Mouse (Mus musculus) CH12.LX (cell line): Measurements from ENCODE around the gene Kcnh5. TPM values are rescaled to one million over a fixed set of nuclear protein-coding genes. Genes with fewer than 3 reads are reported as not detected.

Experiments used
- DNase-seq: peaks from one replicate; pipeline ENCODE4 v3.0.0-alpha.2; 2013; ENCODE audit errors: extremely low read depth
- H3K27ac ChIP-seq: 2 replicates; pipeline ENCODE4 v1.5.1; 2012; ENCODE audit warnings: low read depth, mild to moderate bottlenecking, control low read depth, moderate library complexity; ENCODE audit not compliant: insufficient read depth
- H3K27me3 ChIP-seq: replicated peaks from 2 replicates; pipeline ENCODE3; 2012; ENCODE audit warnings: inconsistent platforms
- H3K36me3 ChIP-seq, 2 experiments: replicated peaks in 1 of 2; 2 replicates each; pipeline versions ENCODE3 to v1.6.1; 2012; ENCODE audit warnings: inconsistent platforms in 1 of 2, low read length in 1 of 2, mild to moderate bottlenecking in 1 of 2, mixed read lengths in 1 of 2, moderate library complexity in 1 of 2; ENCODE audit not compliant: control insufficient read depth in 1 of 2, insufficient read depth in 1 of 2
- H3K4me1 ChIP-seq, 2 experiments: 2 replicates each; pipeline ENCODE4 v1.6.1; 2012; ENCODE audit warnings: inconsistent platforms in 1 of 2, moderate library complexity in 1 of 2; ENCODE audit not compliant: insufficient read depth in 2 of 2, control insufficient read depth in 1 of 2
- H3K4me2 ChIP-seq: 2 replicates; pipeline ENCODE4 v1.6.1; 2012; ENCODE audit warnings: low read depth, mild to moderate bottlenecking, control low read depth; ENCODE audit not compliant: poor library complexity, insufficient read depth, severe bottlenecking
- H3K4me3 ChIP-seq, 3 experiments: fragments of 150-350 bp in 1 of 3; sonication (generic) in 1 of 3; replicated peaks in 1 of 3; 2 replicates each; pipeline versions ENCODE3 to v1.5.1; 2011 to 2012; ENCODE audit warnings: low read depth in 2 of 3, low read length in 2 of 3, mild to moderate bottlenecking in 2 of 3, moderate library complexity in 2 of 3, control low read depth in 1 of 3, improper control_type of control experiment in 1 of 3, inconsistent platforms in 1 of 3, mixed read lengths in 1 of 3; ENCODE audit not compliant: poor library complexity in 1 of 3
- H3K79me2 ChIP-seq: replicated peaks from 2 replicates; pipeline ENCODE4 v1.6.1; 2012; ENCODE audit warnings: mild to moderate bottlenecking, moderate library complexity; ENCODE audit not compliant: control insufficient read depth, poor library complexity, insufficient read depth, severe bottlenecking; ENCODE audit errors: extremely low read depth
- H3K9ac ChIP-seq: 2 replicates; pipeline ENCODE4 v1.6.1; 2012; ENCODE audit warnings: low read depth, mild to moderate bottlenecking, control low read depth, moderate library complexity; ENCODE audit not compliant: insufficient read depth
- H3K9me3 ChIP-seq: replicated peaks from 2 replicates; pipeline ENCODE3; 2012; ENCODE audit warnings: low read length, inconsistent platforms, mixed read lengths
- BHLHE40 ChIP-seq: IDR thresholded peaks from 2 replicates; pipeline ENCODE4 v1.6.1; 2011; ENCODE audit warnings: mild to moderate bottlenecking, low read depth, low read length, improper control_type of control experiment
- CHD1 ChIP-seq: IDR thresholded peaks from 2 replicates; pipeline ENCODE4 v1.6.1; 2012; ENCODE audit warnings: low read depth, low read length, improper control_type of control experiment, inconsistent platforms
- CTCF ChIP-seq, 2 experiments: IDR thresholded peaks in 1 of 2; conservative IDR thresholded peaks in 1 of 2; 2 replicates each; pipeline ENCODE4 v1.5.1; 2011 to 2012; ENCODE audit warnings: low read depth in 2 of 2, low read length in 2 of 2, improper control_type of control experiment in 1 of 2, inconsistent platforms in 1 of 2, mild to moderate bottlenecking in 1 of 2, moderate library complexity in 1 of 2
- EP300 ChIP-seq: IDR thresholded peaks from 2 replicates; pipeline ENCODE4 v1.6.1; 2011; ENCODE audit warnings: low read length, improper control_type of control experiment
- ETS1 ChIP-seq: conservative IDR thresholded peaks from 2 replicates; pipeline ENCODE4 v1.6.1; 2012; ENCODE audit warnings: low read depth, mild to moderate bottlenecking, inconsistent platforms, low read length, improper control_type of control experiment, moderate library complexity
- GABPA ChIP-seq: IDR thresholded peaks from 2 replicates; pipeline ENCODE4 v1.6.1; 2012; ENCODE audit warnings: low read depth, low read length, improper control_type of control experiment, inconsistent platforms; ENCODE audit not compliant: insufficient replicate concordance
- IRF4 ChIP-seq: IDR thresholded peaks from 2 replicates; pipeline ENCODE4 v1.6.1; 2014; ENCODE audit warnings: low read depth, mild to moderate bottlenecking, inconsistent platforms, low read length, improper control_type of control experiment
- JUND ChIP-seq: conservative IDR thresholded peaks from 2 replicates; pipeline ENCODE4 v1.6.1; 2011; ENCODE audit warnings: low read depth, low read length, improper control_type of control experiment
- KAT2A ChIP-seq: IDR thresholded peaks from 2 replicates; pipeline ENCODE4 v1.6.1; 2012; ENCODE audit warnings: low read length, improper control_type of control experiment, inconsistent platforms; ENCODE audit not compliant: insufficient replicate concordance
- MAFK ChIP-seq: IDR thresholded peaks from 2 replicates; pipeline ENCODE4 v1.6.1; 2011; ENCODE audit warnings: low read length, improper control_type of control experiment; ENCODE audit not compliant: insufficient replicate concordance
- MAX ChIP-seq: IDR thresholded peaks from 2 replicates; pipeline ENCODE4 v1.6.1; 2011; ENCODE audit warnings: low read length, improper control_type of control experiment
- MXI1 ChIP-seq: IDR thresholded peaks from 2 replicates; pipeline ENCODE4 v1.6.1; 2011; ENCODE audit warnings: mild to moderate bottlenecking, low read depth, low read length, improper control_type of control experiment
- NELFE ChIP-seq: IDR thresholded peaks from 2 replicates; pipeline ENCODE4 v1.6.1; 2011; ENCODE audit warnings: low read depth, low read length, improper control_type of control experiment
- POLR2A ChIP-seq: IDR thresholded peaks from 2 replicates; pipeline ENCODE4 v1.6.1; 2011; ENCODE audit warnings: low read depth, mild to moderate bottlenecking, improper control_type of control experiment, low read length
- POLR2AphosphoS2 ChIP-seq: IDR thresholded peaks from 2 replicates; pipeline ENCODE4 v1.6.1; 2011; ENCODE audit warnings: low read depth, low read length, improper control_type of control experiment
- RAD21 ChIP-seq: IDR thresholded peaks from 2 replicates; pipeline ENCODE4 v1.6.1; 2011; ENCODE audit warnings: low read depth, mild to moderate bottlenecking, low read length, improper control_type of control experiment, moderate library complexity
- TCF12 ChIP-seq: IDR thresholded peaks from 2 replicates; pipeline ENCODE4 v1.6.1; 2014; ENCODE audit warnings: low read depth, mild to moderate bottlenecking, inconsistent platforms, low read length, improper control_type of control experiment
- UBTF ChIP-seq: IDR thresholded peaks from 2 replicates; pipeline ENCODE4 v1.6.1; 2012; ENCODE audit warnings: low read depth, mild to moderate bottlenecking, inconsistent platforms, low read length, improper control_type of control experiment, moderate library complexity
- USF1 ChIP-seq: IDR thresholded peaks from 2 replicates; pipeline ENCODE4 v1.6.1; 2014; ENCODE audit warnings: low read depth, mild to moderate bottlenecking, inconsistent platforms, low read length, improper control_type of control experiment
- USF2 ChIP-seq: conservative IDR thresholded peaks from 2 replicates; pipeline ENCODE4 v1.6.1; 2011; ENCODE audit warnings: low read depth, low read length, improper control_type of control experiment
- ZC3H11A ChIP-seq: IDR thresholded peaks from 2 replicates; pipeline ENCODE4 v1.6.1; 2012; ENCODE audit warnings: low read depth, mild to moderate bottlenecking, inconsistent platforms, low read length, improper control_type of control experiment
- ZMIZ1 ChIP-seq: IDR thresholded peaks from 2 replicates; pipeline ENCODE4 v1.6.1; 2012; ENCODE audit warnings: low read depth, mild to moderate bottlenecking, inconsistent platforms, low read length, improper control_type of control experiment
- ZNF384 ChIP-seq: IDR thresholded peaks from 2 replicates; pipeline ENCODE4 v1.6.1; 2012; ENCODE audit warnings: low read depth, low read length, improper control_type of control experiment, inconsistent platforms
- dilution Hi-C: fragments of 300-500 bp; cut with MboI; formaldehyde crosslinking; loops from 2 replicates; pipeline ENCODE4 v1.14.3; 2020; ENCODE audit warnings: low sequenced_read_pairs; ENCODE audit not compliant: extremely low pct_unique_long_range_greater_than_20kb, extremely low pct_ligation_motif_present
- in situ Hi-C: fragments of 300-500 bp; cut with MboI; formaldehyde crosslinking; loops from 3 replicates; pipeline ENCODE4 v1.14.3; 2019; ENCODE audit warnings: low sequenced_read_pairs, low pct_ligation_motif_present, low pct_unique_long_range_greater_than_20kb, mixed read lengths
- polyA plus RNA-seq: library from polyadenylated mRNA; unstranded; fragments of >175 nt; gene quantifications from 2 replicates; pipeline ENCODE4 v1.2.1, GENCODE M21; 2012; ENCODE audit warnings: low read depth; ENCODE audit not compliant: insufficient read length
- total RNA-seq, 2 experiments: library from RNA; depleted of rRNA; stranded (reverse); fragments of 300-350 nt in 1 of 2; fragments of >200 nt in 1 of 2; gene quantifications; 2 replicates each; pipeline ENCODE4 v1.2.3; 2012 to 2014

The Kcnh5 gene
- total and polyA plus RNA-seq, 3 experiments = 0.04 TPM; not detected in 2

- no peak overlapping the region for H3K4me2 ChIP-seq
- dilution Hi-C loops (no loop called here), in situ Hi-C loops (no loop called here)
- H3K9me3 ChIP-seq = no peaks in the 10 kb centered on the region
- no peaks in the 10 kb centered on the region for H3K4me1 ChIP-seq
- no peaks in the 10 kb centered on the region for H3K27me3 ChIP-seq
- DNase-seq = no peak
- no peak overlapping the region for H3K4me3 ChIP-seq
- H3K27ac ChIP-seq = no peak overlapping the region
- no peak overlapping the region for H3K9ac ChIP-seq
- no peaks in the 10 kb centered on the region for H3K79me2 ChIP-seq
- no peaks in the 10 kb centered on the region for H3K36me3 ChIP-seq
- no peak for TF ChIP-seq CHD1
- TF ChIP-seq IRF4 = no peak
These were observed 321.5 kb downstream of the Kcnh5 start for GRCm38 (mm10) chr12:74855666-74856065.

DNA sequence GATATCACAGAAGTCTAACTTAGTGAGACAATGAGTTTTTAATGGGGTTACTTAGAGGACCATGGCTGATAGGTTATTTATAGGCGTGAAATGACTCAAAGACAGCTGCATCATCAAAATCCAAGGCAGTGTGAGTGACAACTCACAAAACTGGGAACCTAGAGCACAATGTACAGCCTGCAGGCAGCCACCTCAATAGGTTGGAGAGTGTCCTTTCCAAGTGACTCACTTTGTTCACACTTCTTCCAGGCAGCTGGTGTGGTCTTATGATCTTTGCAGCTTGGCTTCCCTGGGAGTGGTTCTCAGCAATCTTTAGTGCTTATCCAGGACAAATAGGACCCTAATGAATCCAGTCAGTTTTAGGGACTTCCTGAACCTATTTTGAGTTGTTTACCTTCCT is 322.9 kb downstream of the Kcnh5 start:
- in situ Hi-C loops = no loop called here
- no peak overlapping the region for H3K4me3 ChIP-seq

DNA sequence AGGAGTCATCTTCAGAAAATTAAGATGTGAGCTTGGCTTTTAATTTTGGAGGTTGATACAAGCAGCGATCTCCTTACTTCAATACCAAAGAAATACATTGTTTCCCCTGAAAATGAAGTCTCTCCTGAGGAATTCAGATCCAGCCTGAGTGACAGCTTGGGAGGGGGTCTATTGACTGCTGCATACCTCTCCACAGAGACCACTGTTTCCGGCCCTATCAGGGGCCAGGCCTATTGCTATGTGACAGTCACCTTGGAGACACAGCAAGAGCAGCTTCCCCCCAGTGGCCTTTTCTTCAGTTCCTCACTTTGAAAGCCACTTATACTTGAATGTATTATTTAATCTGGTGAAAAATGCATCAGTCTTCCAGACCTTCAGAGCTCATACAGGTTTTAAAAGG is 326.8 kb downstream of the Kcnh5 start:
- in situ Hi-C loops (no loop called here), dilution Hi-C loops (no loop called here)
- no peaks in the 10 kb centered on the region for H3K4me1 ChIP-seq
- no peak for TF ChIP-seq ETS1
- TF ChIP-seq RAD21 = no peak
- TF ChIP-seq MAFK = no peak
- no peak for TF ChIP-seq UBTF
- no peak for TF ChIP-seq ZNF384
- TF ChIP-seq ZC3H11A = no peak
- TF ChIP-seq TCF12 = no peak
- no peak for TF ChIP-seq ZMIZ1
- TF ChIP-seq GABPA = no peak
- no peak for TF ChIP-seq CTCF (conservative IDR thresholded peaks at IDR 0.05 in 1 of 2, IDR thresholded peaks at IDR 0.05 in 1 of 2; ENCODE audit: low read depth in 2 of 2, low read length in 2 of 2)
- TF ChIP-seq MAX = no peak
- no peak for TF ChIP-seq CHD1
- H3K9ac ChIP-seq = no peak overlapping the region
- no peaks in the 10 kb centered on the region for H3K79me2 ChIP-seq
- H3K4me3 ChIP-seq = no peak overlapping the region
- no peak for DNase-seq
- no peak overlapping the region for H3K4me2 ChIP-seq
- no peaks in the 10 kb centered on the region for H3K9me3 ChIP-seq
- H3K27ac ChIP-seq = no peak overlapping the region
- H3K36me3 ChIP-seq = no peaks in the 10 kb centered on the region
- no peaks in the 10 kb centered on the region for H3K27me3 ChIP-seq

More for the DNA sequence above, 322.9 kb downstream of the Kcnh5 start:
- DNase-seq = no peak
- no peaks in the 10 kb centered on the region for H3K4me1 ChIP-seq
- no peaks in the 10 kb centered on the region for H3K36me3 ChIP-seq
- H3K9ac ChIP-seq = no peak overlapping the region
- dilution Hi-C loops = no loop called here
- H3K27ac ChIP-seq = no peak overlapping the region
- TF ChIP-seq USF2 (no peak), BHLHE40 (no peak), POLR2A (no peak), MAX (no peak), EP300 (no peak), USF1 (no peak), NELFE (no peak), CTCF (conservative IDR thresholded peaks at IDR 0.05 in 1 of 2, IDR thresholded peaks at IDR 0.05 in 1 of 2; ENCODE audit: low read depth in 2 of 2, low read length in 2 of 2) (no peak), POLR2AphosphoS2 (no peak), GABPA (no peak), MXI1 (no peak), ZC3H11A (no peak), KAT2A (no peak), CHD1 (no peak), ZMIZ1 (no peak), JUND (no peak), IRF4 (no peak)
- H3K4me2 ChIP-seq = no peak overlapping the region
- H3K9me3 ChIP-seq = no peaks in the 10 kb centered on the region
- no peaks in the 10 kb centered on the region for H3K27me3 ChIP-seq
- H3K79me2 ChIP-seq = no peaks in the 10 kb centered on the region
